Mouse (Mus musculus) lung, embryonic 16.5 days (tissue): ENCODE data around the gene Wfdc21. TPM values are rescaled to one million over a fixed set of nuclear protein-coding genes. Genes with fewer than 3 reads are reported as not detected.

Experiments
- ATAC-seq: fragments of 200-750 bp; cut with Nextera tagmentation; 2 replicates; pipeline ENCODE4 v1.8.0; 2017; ENCODE audit warnings: low read depth, mild to moderate bottlenecking, moderate library complexity
- H3K27ac ChIP-seq: fragments of 300-500 bp; sonication (generic); 2 replicates; pipeline ENCODE4 v1.5.1; 2014; ENCODE audit warnings: mild to moderate bottlenecking, control low read depth, low read length
- H3K27me3 ChIP-seq: fragments of 300-500 bp; sonication (generic); 2 replicates; pipeline ENCODE4 v1.6.1; 2014; ENCODE audit warnings: low read depth, low read length, mixed read lengths; ENCODE audit not compliant: control insufficient read depth, insufficient read depth
- H3K36me3 ChIP-seq: fragments of 300-500 bp; sonication (generic); 2 replicates; pipeline ENCODE4 v1.6.1; 2014; ENCODE audit warnings: low read length; ENCODE audit not compliant: control insufficient read depth, insufficient read depth
- H3K4me1 ChIP-seq: fragments of 300-500 bp; sonication (generic); replicated peaks from 2 replicates; pipeline ENCODE4 v1.6.1; 2014; ENCODE audit warnings: low read length, mixed read lengths; ENCODE audit not compliant: control insufficient read depth, insufficient read depth
- H3K4me2 ChIP-seq: fragments of 300-500 bp; sonication (generic); 2 replicates; pipeline ENCODE4 v1.6.1; 2014; ENCODE audit warnings: low read depth, low read length, control low read depth
- H3K4me3 ChIP-seq: fragments of 300-500 bp; sonication (generic); 2 replicates; pipeline ENCODE4 v1.5.1; 2014; ENCODE audit warnings: mild to moderate bottlenecking, low read length, control low read depth
- H3K9ac ChIP-seq: fragments of 300-500 bp; sonication (generic); 2 replicates; pipeline ENCODE4 v1.6.1; 2014; ENCODE audit warnings: low read length, control low read depth
- H3K9me3 ChIP-seq: fragments of 300-500 bp; sonication (generic); 2 replicates; pipeline ENCODE4 v1.6.1; 2016; ENCODE audit warnings: low read length; ENCODE audit not compliant: control insufficient read depth
- WGBS: fragments of 180-500 bp; shearing (Covaris S2); extraction: QIAGEN DNeasy Blood & Tissue Kit; methylation state at CpG from one replicate; pipeline ENCODE4 v1.1.7; 2014; 5-methylcytosine and 5-hydroxymethylcytosine counted together
- polyA plus RNA-seq: library from polyadenylated mRNA; unstranded; fragments of >200 nt; fragmentation: Nextera tagmentation; extraction: Ambion mirVana; gene quantifications from 2 replicates; pipeline ENCODE4 v1.2.1, GENCODE M21; 2015

Wfdc21 gene
- polyA plus RNA-seq, 1 experiment from 2014 or later = 0.82 TPM

GRCm38 (mm10) chr11:83743525-83743924, 3.2 kb upstream of the Wfdc21 start:
- H3K27me3 ChIP-seq = 0 out of 2 replicates have a peak, but pooled peaks cover 2% of the 10 kb centered on the region

GRCm38 (mm10) chr11:83746152-83746551, 588 bp upstream of the Wfdc21 start:
- H3K9ac ChIP-seq = no peak overlapping the region
- peaks cover 2% of the 10 kb centered on the region; the same call in 1 of the 2 replicates for H3K4me1 ChIP-seq
- H3K36me3 ChIP-seq = no peaks in the 10 kb centered on the region
- no peak overlapping the region for H3K27ac ChIP-seq
- 36% methylated on average over 4 of the region's 4 CpGs for WGBS
- peaks cover 2% of the 10 kb centered on the region; the same call in 1 of the 2 replicates for H3K27me3 ChIP-seq
- H3K4me3 ChIP-seq = no peak overlapping the region
- H3K4me2 ChIP-seq = no peak overlapping the region
- no peaks in the 10 kb centered on the region for H3K9me3 ChIP-seq
- ATAC-seq = no peak

More at GRCm38 (mm10) chr11:83743525-83743924, 3.2 kb upstream of the Wfdc21 start:
- Histone ChIP-seq H3K4me3 (no peak overlapping the region), H3K9me3 (no peaks in the 10 kb centered on the region), H3K9ac (no peak overlapping the region), H3K4me1 (peaks cover 2% of the 10 kb centered on the region; the same call in 1 of the 2 replicates), H3K27ac (no peak overlapping the region), H3K36me3 (no peaks in the 10 kb centered on the region), H3K4me2 (no peak overlapping the region)
- WGBS = 76% methylated on average over 3 of the region's 3 CpGs
- ATAC-seq = no peak

- peaks cover 5% of the 10 kb centered on the region; the same call in 1 of the 2 replicates for H3K27me3 ChIP-seq
- H3K4me1 ChIP-seq = no peaks in the 10 kb centered on the region
- no peak overlapping the region for H3K9ac ChIP-seq
- no peak for ATAC-seq
- no peaks in the 10 kb centered on the region for H3K9me3 ChIP-seq
- H3K4me2 ChIP-seq = no peak overlapping the region
- H3K27ac ChIP-seq = no peak overlapping the region
- H3K4me3 ChIP-seq = no peak overlapping the region
- 63% methylated on average over 6 of the region's 6 CpGs for WGBS
- H3K36me3 ChIP-seq = no peaks in the 10 kb centered on the region
Measured at GRCm38 (mm10) chr11:83747376-83748265, 881 bp downstream of the Wfdc21 start.

GRCm38 (mm10) chr11:83753581-83754181, 6.9 kb downstream of the Wfdc21 start, which contains the start of gene Heatr6:
TSS of gene Heatr6 (plus strand) at chr11:83753696.
- H3K36me3 ChIP-seq = peaks cover 21% of the 10 kb centered on the region
- H3K27ac ChIP-seq = peak within 1 kb of the TSS; percentile 81
- peak within 1 kb of the TSS; percentile 72 for H3K4me2 ChIP-seq
- peaks cover 8% of the 10 kb centered on the region for H3K4me1 ChIP-seq
- WGBS = 0% methylated on average over 47 of the region's 47 CpGs
- H3K4me3 ChIP-seq = peak within 1 kb of the TSS; percentile 86
- H3K9ac ChIP-seq = peak within 1 kb of the TSS; percentile 75
- peak; percentile 98 for ATAC-seq
- H3K27me3 ChIP-seq = peaks cover 3% of the 10 kb centered on the region; the same call in 1 of the 2 replicates
- H3K9me3 ChIP-seq = no peaks in the 10 kb centered on the region

- Histone ChIP-seq H3K4me1 (peaks cover 8% of the 10 kb centered on the region), H3K4me2 (peak overlapping the region; percentile 72), H3K9ac (peak overlapping the region; percentile 75), H3K27ac (no peak overlapping the region; the same call in 1 of the 2 replicates), H3K27me3 (peaks cover 3% of the 10 kb centered on the region; the same call in 1 of the 2 replicates), H3K9me3 (no peaks in the 10 kb centered on the region), H3K36me3 (peaks cover 26% of the 10 kb centered on the region), H3K4me3 (peak overlapping the region; percentile 86)
- ATAC-seq = peak; percentile 18; the same call in 1 of the 2 replicates
- WGBS = 5% methylated on average over 8 of the region's 8 CpGs
Measured at GRCm38 (mm10) chr11:83754227-83754626, 7.5 kb downstream of the Wfdc21 start.

GRCm38 (mm10) chr11:83767306-83767705, 20.6 kb downstream of the Wfdc21 start:
- H3K9me3 ChIP-seq = no peaks in the 10 kb centered on the region
- ATAC-seq = no peak
- no peak overlapping the region for H3K27ac ChIP-seq
- no peak overlapping the region for H3K9ac ChIP-seq
- no peaks in the 10 kb centered on the region for H3K27me3 ChIP-seq
- no peak overlapping the region for H3K4me3 ChIP-seq
- no peaks in the 10 kb centered on the region for H3K4me1 ChIP-seq
- WGBS = 84% methylated on average over 9 of the region's 9 CpGs
- H3K4me2 ChIP-seq = no peak overlapping the region
- H3K36me3 ChIP-seq = peaks cover 39% of the 10 kb centered on the region

- Histone ChIP-seq H3K9ac (no peak overlapping the region), H3K27me3 (no peaks in the 10 kb centered on the region), H3K4me3 (no peak overlapping the region), H3K9me3 (no peaks in the 10 kb centered on the region), H3K27ac (no peak overlapping the region), H3K4me1 (no peaks in the 10 kb centered on the region), H3K4me2 (no peak overlapping the region), H3K36me3 (peaks cover 35% of the 10 kb centered on the region)
- no peak for ATAC-seq
- 90% methylated on average over 4 of the region's 4 CpGs for WGBS
Measured at GRCm38 (mm10) chr11:83768976-83769375, 22.2 kb downstream of the Wfdc21 start.

GRCm38 (mm10) chr11:83771014-83771413, 24.3 kb downstream of the Wfdc21 start:
- 95% methylated on average over 7 of the region's 7 CpGs for WGBS
- H3K4me2 ChIP-seq = no peak overlapping the region
- no peaks in the 10 kb centered on the region for H3K9me3 ChIP-seq
- no peaks in the 10 kb centered on the region for H3K4me1 ChIP-seq
- H3K27ac ChIP-seq = no peak overlapping the region
- no peaks in the 10 kb centered on the region for H3K27me3 ChIP-seq
- no peak overlapping the region for H3K9ac ChIP-seq
- H3K4me3 ChIP-seq = no peak overlapping the region
- no peak for ATAC-seq
- peaks cover 42% of the 10 kb centered on the region for H3K36me3 ChIP-seq

- 96% methylated on average over 6 of the region's 6 CpGs for WGBS
- ATAC-seq = no peak
- peaks cover 48% of the 10 kb centered on the region for H3K36me3 ChIP-seq
Measured at GRCm38 (mm10) chr11:83772341-83772740, 25.6 kb downstream of the Wfdc21 start.

More at GRCm38 (mm10) chr11:83772341-83772740, 25.6 kb downstream of the Wfdc21 start:
- Histone ChIP-seq H3K27ac (no peak overlapping the region), H3K4me2 (no peak overlapping the region), H3K9me3 (no peaks in the 10 kb centered on the region), H3K4me3 (no peak overlapping the region), H3K4me1 (no peaks in the 10 kb centered on the region), H3K27me3 (no peaks in the 10 kb centered on the region), H3K9ac (no peak overlapping the region)
